13 mouse cellular contexts compared by ENCODE assay signal in genomic region chr12:79840465-79840864, GRCm38 (mm10).
DNase-seq lines count a peak whose midpoint lies in the region; ATAC-seq and TF ChIP-seq lines count a peak whose summit lies in the region.
"Had no signal": no experiment of that assay in that cellular context is flagged by ENCODE, and none has a peak within 500 bp of the region (broad histone marks: within the 10 kb centered on the region; RNA-seq: fewer than 3 reads in every experiment).

No protein-coding gene starts in this region.

- peaks cover 38% of the 10 kb centered on the region for H3K4me1 ChIP-seq in heart, adult 2 months (ENCODE audit: control insufficient read depth, insufficient read depth, low read length)
- peaks cover 78% of the 10 kb centered on the region for H3K4me1 ChIP-seq in kidney, embryonic 15.5 days
- peaks cover 57 to 87% of the 10 kb centered on the region in 2 experiments for H3K4me1 ChIP-seq in CH12.LX (ENCODE audit: control insufficient read depth in 1 of 2, insufficient read depth in 2 of 2)
- H3K4me1 ChIP-seq in limb, embryonic 12.5 days (replicated peaks), result peaks cover 77% of the 10 kb centered on the region

- TF ChIP-seq CTCF in heart, adult 2 months (IDR thresholded peaks at IDR 0.05), result no peak
- no peak; a peak in 1 of 4 replicates for TF ChIP-seq CTCF in CH12.LX (conservative IDR thresholded peaks at IDR 0.05 in 1 of 2, IDR thresholded peaks at IDR 0.05 in 1 of 2; ENCODE audit: low read depth in 2 of 2, low read length in 2 of 2)

- peaks cover 5% of the 10 kb centered on the region; the same call in 1 of the 2 replicates for H3K36me3 ChIP-seq in heart, adult 2 months (ENCODE audit: control insufficient read depth, insufficient read depth, low read length)
- no peaks in the 10 kb centered on the region for H3K36me3 ChIP-seq in kidney, embryonic 15.5 days
- no peaks in the 10 kb centered on the region for H3K36me3 ChIP-seq in CH12.LX (replicated peaks in 1 of 2; ENCODE audit: control insufficient read depth in 1 of 2, insufficient read depth in 1 of 2, low read length in 1 of 2)
- H3K36me3 ChIP-seq in limb, embryonic 12.5 days, result no peaks in the 10 kb centered on the region
- H3K36me3 ChIP-seq: liver, embryonic 15.5 days had no signal

- no peak overlapping the region for H3K4me2 ChIP-seq in kidney, embryonic 15.5 days
- H3K4me2 ChIP-seq in CH12.LX (ENCODE audit: insufficient read depth, low read depth, poor library complexity, severe bottlenecking), result peak overlapping the region; percentile 33; the same call in 1 of the 2 replicates
- no peak overlapping the region for H3K4me2 ChIP-seq in limb, embryonic 12.5 days
- H3K4me2 ChIP-seq: liver, embryonic 15.5 days had no signal

- no peaks in the 10 kb centered on the region for H3K27me3 ChIP-seq in heart, adult 2 months (ENCODE audit: control insufficient read depth, insufficient read depth, low read length)
- no peaks in the 10 kb centered on the region for H3K27me3 ChIP-seq in kidney, embryonic 15.5 days
- H3K27me3 ChIP-seq in CH12.LX (replicated peaks), result no peaks in the 10 kb centered on the region
- H3K27me3 ChIP-seq in limb, embryonic 12.5 days, result no peaks in the 10 kb centered on the region
- H3K27me3 ChIP-seq: liver, embryonic 15.5 days had no signal

- 65% methylated on average over 5 of the region's 5 CpGs for WGBS in heart, adult 2 months
- 60% methylated on average over 5 of the region's 5 CpGs for WGBS in kidney, embryonic 15.5 days
- 53% methylated on average over 5 of the region's 5 CpGs for WGBS in limb, embryonic 12.5 days

- no peak overlapping the region for H3K4me3 ChIP-seq in heart, adult 2 months
- H3K4me3 ChIP-seq in kidney, embryonic 15.5 days (replicated peaks), result no peak overlapping the region
- no peak overlapping the region for H3K4me3 ChIP-seq in CH12.LX (replicated peaks in 1 of 3; ENCODE audit: low read depth in 2 of 3, low read length in 2 of 3, poor library complexity in 1 of 3)
- no peak overlapping the region for H3K4me3 ChIP-seq in limb, embryonic 12.5 days (replicated peaks)
- H3K4me3 ChIP-seq: layer of hippocampus, adult 2 months; liver, embryonic 15.5 days had no signal

- no peaks in the 10 kb centered on the region for H3K9me3 ChIP-seq in kidney, embryonic 15.5 days (replicated peaks)
- no peaks in the 10 kb centered on the region for H3K9me3 ChIP-seq in CH12.LX (replicated peaks; ENCODE audit: low read length)
- no peaks in the 10 kb centered on the region for H3K9me3 ChIP-seq in limb, embryonic 12.5 days
- H3K9me3 ChIP-seq: liver, embryonic 15.5 days had no signal

- no peak for ATAC-seq in kidney, embryonic 15.5 days (replicated peaks; ENCODE audit: low FRiP score)
- ATAC-seq in limb, embryonic 12.5 days (ENCODE audit: insufficient number of reproducible peaks, insufficient read depth, low FRiP score, low TSS enrichment, low read depth), result no peak

- no peak overlapping the region for H3K9ac ChIP-seq in heart, adult 2 months (ENCODE audit: low read depth, low read length)
- H3K9ac ChIP-seq in kidney, embryonic 15.5 days, result no peak overlapping the region
- peak overlapping the region; percentile 46 for H3K9ac ChIP-seq in CH12.LX (ENCODE audit: insufficient read depth, low read depth)
- H3K9ac ChIP-seq in limb, embryonic 12.5 days (replicated peaks), result no peak overlapping the region
- H3K9ac ChIP-seq: liver, embryonic 15.5 days had no signal

- TF ChIP-seq RAD21 in CH12.LX (IDR thresholded peaks at IDR 0.05; ENCODE audit: low read depth, low read length), result peak; percentile 29

- H3K79me2 ChIP-seq in heart, adult 2 months (replicated peaks; ENCODE audit: control insufficient read depth, insufficient read depth, low read length), result no peaks in the 10 kb centered on the region
- no peaks in the 10 kb centered on the region for H3K79me2 ChIP-seq in CH12.LX (replicated peaks; ENCODE audit: control insufficient read depth, extremely low read depth, insufficient read depth, poor library complexity, severe bottlenecking)

- peak overlapping the region; percentile 89 for H3K27ac ChIP-seq in heart, adult 2 months
- 0 out of 2 replicates have a peak overlapping the region, but pooled peaks have one; percentile 59 for H3K27ac ChIP-seq in kidney, embryonic 15.5 days
- H3K27ac ChIP-seq in CH12.LX (ENCODE audit: insufficient read depth, low read depth), result peak overlapping the region; percentile 94
- H3K27ac ChIP-seq in limb, embryonic 12.5 days, result 0 out of 2 replicates have a peak overlapping the region, but pooled peaks have one; percentile 83
- H3K27ac ChIP-seq: layer of hippocampus, adult 2 months had no signal

- dilution Hi-C loops in CH12.LX (cut with MboI; ENCODE audit: extremely low pct_ligation_motif_present, extremely low pct_unique_long_range_greater_than_20kb, low sequenced_read_pairs), result no loop called here

- TF ChIP-seq POLR2A in heart, adult 2 months (IDR thresholded peaks at IDR 0.05; ENCODE audit: insufficient read depth, low read depth, low read length), result no peak
- TF ChIP-seq POLR2A in CH12.LX (IDR thresholded peaks at IDR 0.05; ENCODE audit: low read depth, low read length), result peak; percentile 33; the same call in 1 of the 2 replicates

- in situ Hi-C loops in CH12.LX (cut with MboI; ENCODE audit: low pct_ligation_motif_present, low pct_unique_long_range_greater_than_20kb, low sequenced_read_pairs), result loop anchor here (25.0 kb wide), 1 partner anchor 272 kb away; the partner anchor contains the start of gene Zfp36l1

- DNase-seq in heart, adult 2 months, result no peak
- no peak for DNase-seq in heart, adult 18-20 months
- DNase-seq in kidney, postnatal 25 days, result no peak
- DNase-seq in CH12.LX (ENCODE audit: extremely low read depth), result peak; percentile 95
- no peak for DNase-seq in thymus, postnatal 4 days
- no peak for DNase-seq in kidney, adult 8-10 months
- DNase-seq: cerebellum, adult 11 months; kidney, adult 18-20 months; right cerebral cortex, adult 18-20 months had no signal

- TF ChIP-seq EP300 in heart, adult 2 months (IDR thresholded peaks at IDR 0.05; ENCODE audit: insufficient read depth, low read depth, low read length), result no peak
- TF ChIP-seq EP300 in CH12.LX (IDR thresholded peaks at IDR 0.05; ENCODE audit: low read length), result peak; percentile 98

- intact Hi-C loops in heart, adult 2 months (cut with DNase I), result loop anchor here (5.0 kb wide), 1 partner anchor 37 kb away; no protein-coding TSS in a partner anchor

TF ChIP-seq in CH12.LX, 34 proteins besides CTCF, POLR2A, EP300 and RAD21 (continues in another document):
- peak; percentile 54; the same call in 1 of the 2 replicates for TF ChIP-seq RCOR1 (conservative IDR thresholded peaks at IDR 0.05; ENCODE audit: low read depth, low read length)
- peak; percentile 99 for TF ChIP-seq JUND (conservative IDR thresholded peaks at IDR 0.05; ENCODE audit: low read depth, low read length)
- peak; percentile 80; the same call in 1 of the 2 replicates for TF ChIP-seq PAX5 (IDR thresholded peaks at IDR 0.05; ENCODE audit: low read length)
- TF ChIP-seq MAFK (IDR thresholded peaks at IDR 0.05; ENCODE audit: insufficient replicate concordance, low read length), result peak; percentile 78
- TF ChIP-seq SMC3 (IDR thresholded peaks at IDR 0.05; ENCODE audit: low read depth, low read length), result peak; percentile 46
- TF ChIP-seq TBP (conservative IDR thresholded peaks at IDR 0.05; ENCODE audit: low read depth, low read length), result no peak
- TF ChIP-seq HCFC1 (IDR thresholded peaks at IDR 0.05; ENCODE audit: low read depth, low read length), result peak; percentile 31; the same call in 1 of the 2 replicates
- peak; percentile 59 for TF ChIP-seq USF1 (IDR thresholded peaks at IDR 0.05; ENCODE audit: low read depth, low read length)
- TF ChIP-seq MAX (IDR thresholded peaks at IDR 0.05; ENCODE audit: low read length), result peak; percentile 99
- peak; percentile 19; the same call in 1 of the 2 replicates for TF ChIP-seq ZNF384 (IDR thresholded peaks at IDR 0.05; ENCODE audit: low read depth, low read length)
- TF ChIP-seq BHLHE40 (IDR thresholded peaks at IDR 0.05; ENCODE audit: low read depth, low read length), result peak; percentile 99
- TF ChIP-seq POLR2AphosphoS2 (IDR thresholded peaks at IDR 0.05; ENCODE audit: low read depth, low read length), result peak; percentile 33; the same call in 1 of the 2 replicates
- 0 out of 2 replicates have a peak, but pooled peaks have one; percentile 52 for TF ChIP-seq ZMIZ1 (IDR thresholded peaks at IDR 0.05; ENCODE audit: low read depth, low read length)
- peak; percentile 90 for TF ChIP-seq CHD2 (IDR thresholded peaks at IDR 0.05; ENCODE audit: low read length)
- no peak for TF ChIP-seq ZKSCAN1 (IDR thresholded peaks at IDR 0.05; ENCODE audit: borderline replicate concordance, low read depth, low read length)
- no peak for TF ChIP-seq ZC3H11A (IDR thresholded peaks at IDR 0.05; ENCODE audit: low read depth, low read length)
- TF ChIP-seq E2F4 (IDR thresholded peaks at IDR 0.05; ENCODE audit: insufficient replicate concordance, low read depth, low read length), result 0 out of 2 replicates have a peak, but pooled peaks have one; percentile 62
- no peak for TF ChIP-seq ELF1 (IDR thresholded peaks at IDR 0.05; ENCODE audit: low read depth, low read length)
- TF ChIP-seq CHD1 (IDR thresholded peaks at IDR 0.05; ENCODE audit: low read depth, low read length), result no peak; the same call in 1 of the 2 replicates
- no peak for TF ChIP-seq NRF1 (IDR thresholded peaks at IDR 0.05; ENCODE audit: low read depth, low read length)
- TF ChIP-seq MYC (IDR thresholded peaks at IDR 0.05; ENCODE audit: low read depth, low read length), result peak; percentile 100
- TF ChIP-seq IRF4 (IDR thresholded peaks at IDR 0.05; ENCODE audit: low read depth, low read length), result peak; percentile 81
- TF ChIP-seq USF2 (conservative IDR thresholded peaks at IDR 0.05; ENCODE audit: low read depth, low read length), result peak; percentile 38; the same call in 1 of the 2 replicates
- TF ChIP-seq MEF2A (IDR thresholded peaks at IDR 0.05; ENCODE audit: borderline replicate concordance, low read depth, low read length), result peak; percentile 100
- peak; percentile 89 for TF ChIP-seq MAZ (IDR thresholded peaks at IDR 0.05; ENCODE audit: low read depth, low read length)
- peak; percentile 100 for TF ChIP-seq ETS1 (conservative IDR thresholded peaks at IDR 0.05; ENCODE audit: low read depth, low read length)
- TF ChIP-seq JUN (IDR thresholded peaks at IDR 0.05; ENCODE audit: insufficient read depth, low read depth, low read length), result peak; percentile 100
- peak; percentile 96 for TF ChIP-seq SIN3A (IDR thresholded peaks at IDR 0.05; ENCODE audit: low read length)
- TF ChIP-seq KAT2A (IDR thresholded peaks at IDR 0.05; ENCODE audit: insufficient replicate concordance, low read length), result peak; percentile 58; the same call in 1 of the 2 replicates
- TF ChIP-seq TCF12 (IDR thresholded peaks at IDR 0.05; ENCODE audit: low read depth, low read length), result peak; percentile 99
- TF ChIP-seq UBTF (IDR thresholded peaks at IDR 0.05; ENCODE audit: low read depth, low read length), result no peak
- no peak for TF ChIP-seq NELFE (IDR thresholded peaks at IDR 0.05; ENCODE audit: low read depth, low read length)
